Mouse (Mus musculus) heart, adult 8-10 months (tissue): ENCODE results near the gene Adk. TPM values are rescaled to one million over a fixed set of nuclear protein-coding genes. Genes with fewer than 3 reads are reported as not detected.

Source experiments
- DNase-seq: peaks from one replicate; pipeline ENCODE4 v3.0.0; 2022; ENCODE audit warnings: low spot score
- total RNA-seq, 4 experiments: library from RNA; stranded (reverse); gene quantifications; 2 replicates each; pipeline ENCODE4 v1.2.4; 2022

The Adk gene
- total RNA-seq, 4 experiments from 2014 or later, result 233 to 260 (median 250) TPM

DNA sequence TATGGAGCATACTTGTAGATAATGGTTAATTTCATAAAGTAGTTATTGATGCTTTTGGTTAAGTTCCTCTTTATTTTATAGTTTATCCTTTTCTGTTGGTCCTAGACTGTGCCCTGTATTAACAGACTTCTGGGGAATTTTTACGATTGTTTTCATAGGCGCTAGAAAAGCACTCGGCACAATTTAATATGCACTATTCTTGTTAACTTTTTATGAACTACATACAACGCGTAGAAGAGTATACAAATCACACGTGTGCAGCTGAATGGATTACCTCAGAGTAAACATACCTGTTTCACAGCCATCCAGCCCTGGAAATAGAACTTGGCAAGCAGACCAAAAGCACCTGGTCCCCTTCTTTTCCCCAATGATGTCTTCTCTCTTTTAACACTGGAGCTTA, 99.7 kb downstream of the Adk start:
- DNase-seq, result no peak

DNA sequence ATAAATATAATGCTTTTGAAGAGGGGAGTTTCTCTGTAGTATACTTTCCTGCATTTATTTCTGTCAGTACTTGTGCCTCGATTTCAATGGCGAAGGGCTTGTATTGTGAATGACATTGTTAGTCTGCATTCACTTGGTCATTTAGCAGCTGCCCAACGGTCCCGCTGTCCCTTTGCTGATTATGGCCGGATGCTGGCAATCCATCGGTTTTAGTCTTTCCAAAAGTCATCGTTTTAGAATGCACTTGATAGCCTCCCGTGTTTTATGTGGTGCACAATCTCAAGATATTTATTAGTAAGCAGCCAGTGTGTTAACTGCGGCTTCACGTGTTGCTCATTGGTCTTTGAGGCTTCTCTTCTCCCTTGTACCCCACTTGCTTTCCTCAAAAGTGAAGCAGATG, 113.3 kb downstream of the Adk start:
- no peak for DNase-seq

DNA sequence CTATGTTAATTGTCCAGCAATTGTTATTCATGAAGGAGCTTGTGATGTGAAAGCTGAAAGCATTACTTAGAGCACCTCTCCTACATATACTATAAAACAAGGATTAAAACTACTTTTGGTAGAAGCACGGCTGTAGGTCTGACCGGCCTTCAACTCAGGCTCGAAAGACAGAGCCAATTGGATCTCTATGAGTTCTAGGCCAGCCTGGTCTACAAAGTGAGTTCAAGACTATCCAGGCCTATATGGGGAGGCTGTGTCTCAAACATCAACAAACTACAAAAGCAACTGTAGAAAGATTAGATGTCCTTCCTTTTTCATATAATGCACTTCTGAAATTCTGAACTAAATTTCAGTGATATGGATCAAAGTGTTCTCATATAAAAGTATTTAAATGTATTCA, 113.7 kb downstream of the Adk start:
- DNase-seq, result no peak

DNA sequence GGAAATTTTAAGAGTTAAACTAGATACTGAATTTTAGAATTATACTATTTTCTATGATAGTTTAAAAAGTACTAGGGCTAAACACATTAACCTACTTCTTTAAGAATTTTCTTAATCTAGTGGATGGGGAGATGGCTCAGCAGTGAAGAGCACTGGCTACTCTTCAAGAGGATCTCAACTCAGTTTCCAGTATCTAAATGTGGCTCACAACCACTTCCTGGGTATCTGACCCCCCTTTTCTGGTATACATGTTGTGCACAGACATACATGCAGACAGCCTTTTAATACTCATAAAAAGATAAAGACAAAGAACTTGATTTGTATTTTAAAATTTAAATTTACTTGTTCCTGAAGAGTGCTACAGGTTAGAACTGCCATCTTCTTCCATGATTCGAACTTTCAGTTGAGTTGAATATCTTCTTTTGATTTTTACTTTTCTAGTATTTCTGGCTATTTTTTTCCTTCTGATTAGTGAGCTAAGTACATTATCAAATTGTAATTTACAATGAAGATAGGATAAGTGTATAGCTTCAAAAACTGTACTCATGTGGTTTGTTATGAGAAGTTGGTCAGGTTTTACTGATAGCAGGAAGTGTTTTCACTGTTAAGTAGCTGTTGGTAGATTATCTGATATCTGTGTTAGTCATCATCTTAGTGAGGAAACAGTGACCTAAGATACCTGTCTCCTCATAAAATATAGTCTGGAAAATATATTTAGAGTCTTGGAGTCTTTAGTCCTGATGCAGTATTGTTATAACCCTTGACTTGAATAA, 121.8 kb downstream of the Adk start:
- no peak for DNase-seq

DNA sequence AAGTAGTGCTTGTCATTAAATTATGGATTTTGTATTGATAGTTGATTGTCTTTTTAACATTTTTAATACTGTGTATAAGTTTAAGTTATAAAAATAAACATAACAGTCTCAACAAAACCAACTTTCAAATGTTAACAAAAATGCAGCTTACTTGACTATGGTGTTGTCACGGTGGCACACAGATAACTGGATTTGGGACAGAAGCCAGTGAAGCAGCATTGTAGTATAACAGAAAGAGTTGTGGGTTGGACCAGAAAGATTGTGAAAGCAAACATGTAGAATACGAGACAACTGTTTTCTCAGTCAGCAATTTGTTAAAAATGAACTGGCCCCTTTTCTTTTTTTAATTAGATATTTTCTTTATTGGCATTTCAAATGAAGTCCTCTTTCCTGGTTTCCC, 122.4 kb downstream of the Adk start:
- DNase-seq, result no peak

DNA sequence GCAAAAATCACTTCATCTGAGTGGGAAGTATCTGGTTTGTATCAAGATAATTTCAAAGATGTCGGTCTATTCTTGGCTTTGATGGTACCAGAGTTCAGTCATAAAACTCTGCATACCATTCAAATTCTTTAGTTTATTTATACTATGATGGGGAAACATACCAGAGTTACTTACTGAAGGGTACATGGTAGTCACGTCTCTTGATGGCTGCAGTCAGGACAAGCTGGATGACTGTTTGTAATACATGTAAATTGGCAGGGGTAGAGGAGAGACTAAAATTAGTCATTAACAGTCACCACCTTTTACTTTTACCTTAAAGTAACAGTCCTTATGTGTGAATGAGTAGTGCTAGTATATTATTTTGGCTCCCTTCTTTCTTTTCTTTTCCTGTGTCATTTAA, 125.4 kb downstream of the Adk start:
- no peak for DNase-seq

DNA sequence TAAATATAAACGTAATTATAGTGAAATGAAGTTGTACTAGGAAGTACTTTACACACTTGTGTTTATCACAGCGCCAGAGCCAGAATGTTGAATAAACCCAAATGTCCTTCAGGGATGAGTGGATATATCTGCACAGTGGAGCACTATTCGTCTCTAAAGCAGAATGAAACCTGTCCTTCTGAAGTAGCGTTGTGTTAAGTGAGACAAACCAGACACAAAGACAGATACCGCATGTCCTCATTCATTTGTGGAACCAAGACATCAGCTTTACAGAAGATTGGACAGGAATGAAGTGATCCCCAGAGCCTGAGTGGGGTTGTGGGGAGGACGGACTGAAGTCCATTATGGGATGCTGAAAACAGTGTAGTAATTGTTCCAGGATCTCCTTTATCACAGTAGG, 126.0 kb downstream of the Adk start:
- no peak for DNase-seq

DNA sequence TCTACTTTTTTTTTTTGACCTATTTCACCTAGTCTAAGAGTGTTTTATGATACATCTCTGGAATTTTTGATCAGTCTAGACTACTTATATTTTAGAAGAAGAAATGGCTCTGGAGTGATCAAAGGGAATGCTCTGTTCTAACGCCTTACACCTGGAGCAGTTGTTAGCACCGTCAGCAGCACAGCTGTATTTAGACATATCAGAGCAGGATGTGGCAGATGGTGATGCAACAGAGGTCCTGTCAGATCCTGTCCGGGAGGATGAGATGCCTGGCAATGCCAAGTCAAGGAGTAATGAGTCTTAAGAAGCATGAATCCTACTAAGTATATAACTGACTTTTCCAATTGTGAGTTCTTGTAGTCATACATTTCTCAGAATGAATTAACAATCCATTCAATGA, 128.7 kb downstream of the Adk start:
- DNase-seq, result no peak

DNA sequence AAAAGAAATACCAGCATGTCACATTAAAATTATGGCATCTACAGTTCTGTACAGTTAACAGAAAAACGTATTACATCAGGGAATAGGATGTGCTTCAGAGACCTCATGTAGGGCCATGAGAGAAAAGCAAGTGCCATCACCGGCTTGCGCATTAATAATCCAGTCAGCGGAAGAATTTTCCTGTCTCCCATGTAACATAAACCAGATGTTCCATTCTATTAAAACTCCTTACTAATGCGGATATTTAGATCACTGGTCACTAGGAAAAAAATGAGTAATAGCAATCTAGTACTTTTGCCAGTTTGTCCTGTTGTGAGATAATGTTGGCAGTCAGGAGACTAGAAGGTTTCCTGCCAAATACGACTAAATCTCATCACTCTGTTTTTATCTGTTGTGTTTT, 139.6 kb downstream of the Adk start:
- DNase-seq, result peak; percentile 3

DNA sequence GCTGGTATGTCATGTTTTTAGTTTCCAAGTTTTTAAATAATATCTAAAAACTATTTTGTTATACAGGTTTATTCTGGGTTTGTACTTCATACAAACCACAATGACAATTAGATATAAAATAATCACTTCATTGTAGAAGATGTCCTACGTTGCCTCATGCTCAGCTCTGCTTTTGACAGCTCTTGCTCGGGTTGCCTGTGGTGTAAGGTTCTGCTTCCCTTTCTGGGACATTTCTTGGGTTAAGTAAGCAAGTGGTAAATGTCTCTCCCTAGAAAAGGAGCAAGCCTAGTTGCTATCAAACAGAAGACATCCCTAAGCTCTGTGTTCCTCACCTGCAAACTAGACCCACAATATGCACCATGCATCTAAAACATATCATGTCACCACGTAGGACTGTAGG, 140.4 kb downstream of the Adk start:
- no peak for DNase-seq

DNA sequence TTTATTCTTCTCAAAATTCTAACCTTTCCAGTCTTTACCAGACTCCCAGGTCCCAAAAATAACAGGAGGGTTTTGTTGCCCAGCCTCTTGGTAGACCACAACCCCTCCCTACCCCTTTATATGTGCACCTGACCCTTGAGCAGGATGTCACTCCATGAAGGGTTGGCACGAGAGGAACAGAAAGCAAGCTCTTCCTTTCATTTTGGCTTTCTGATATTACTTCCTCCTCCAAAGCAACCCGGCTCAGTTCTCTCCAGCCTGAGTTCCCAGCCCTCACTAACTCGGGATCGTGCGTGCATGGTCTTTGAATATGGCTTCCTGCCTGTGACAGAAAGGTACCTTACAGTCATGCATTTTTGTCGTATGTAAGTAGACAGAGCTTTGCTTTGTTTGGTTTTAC, 142.0 kb downstream of the Adk start:
- DNase-seq, result no peak

DNA sequence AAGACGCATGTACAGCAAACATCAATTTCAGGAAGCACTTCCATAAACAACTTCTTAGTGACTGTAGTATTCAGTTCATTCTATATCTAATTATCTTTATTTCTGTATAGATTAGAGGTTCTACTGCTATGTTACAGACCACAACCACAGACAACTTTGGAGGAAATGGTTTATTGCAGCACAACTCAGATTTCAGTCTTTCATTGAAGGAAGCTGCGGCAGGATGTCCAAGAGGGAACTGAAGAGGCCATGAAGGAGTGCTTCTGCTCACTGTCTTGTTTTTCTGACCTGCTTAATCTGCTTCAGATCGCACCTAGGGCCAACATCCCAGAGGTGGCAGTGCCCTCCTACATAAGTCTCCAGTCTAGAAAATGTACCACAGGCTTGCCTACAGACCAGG, 148.5 kb downstream of the Adk start:
- no peak for DNase-seq

DNA sequence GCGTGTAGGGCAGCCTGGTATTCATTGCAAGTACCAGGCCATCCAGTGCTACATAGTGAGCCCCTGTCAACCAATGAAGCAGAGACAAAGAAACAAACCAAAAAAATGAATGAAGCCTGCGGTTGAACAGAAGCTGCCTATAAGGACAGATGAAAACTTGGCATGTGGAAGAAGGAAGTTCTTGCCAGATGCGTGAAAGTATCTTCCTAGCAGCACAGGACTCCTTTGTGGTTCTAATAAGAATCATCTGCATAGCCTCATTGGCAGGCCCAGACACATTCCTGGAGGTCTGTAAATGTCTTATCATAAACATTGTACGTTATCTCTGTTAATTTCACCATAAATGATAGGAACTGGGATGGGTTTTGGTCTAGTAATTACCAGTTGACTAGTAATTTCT, 154.1 kb downstream of the Adk start:
- no peak for DNase-seq

DNA sequence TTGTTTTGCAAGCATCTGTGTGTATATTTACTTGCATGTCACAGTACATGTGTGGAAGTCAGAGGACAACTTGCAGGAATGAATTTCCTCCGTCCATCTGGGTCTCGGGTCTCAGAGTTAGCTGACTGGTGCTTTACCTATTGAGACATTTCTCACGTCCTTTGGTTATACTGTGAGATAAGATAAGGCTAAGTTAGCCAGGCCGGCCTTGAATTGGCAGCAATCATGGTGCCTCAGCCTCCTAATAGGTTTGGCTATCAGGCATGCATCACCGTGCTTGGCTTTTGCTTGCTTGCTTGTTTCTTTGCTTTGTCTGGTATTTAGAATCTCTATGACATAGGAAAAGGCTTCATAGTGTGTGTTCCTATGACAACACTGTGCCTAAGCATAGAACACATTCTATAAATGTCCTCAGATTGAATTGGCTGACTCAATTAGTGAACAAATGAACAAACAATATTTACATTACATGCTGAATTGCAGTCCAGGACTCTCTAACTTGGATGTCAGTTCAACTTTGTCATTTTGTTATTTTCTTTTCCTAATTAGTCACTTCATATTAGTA, 169.3 kb downstream of the Adk start:
- no peak for DNase-seq

DNA sequence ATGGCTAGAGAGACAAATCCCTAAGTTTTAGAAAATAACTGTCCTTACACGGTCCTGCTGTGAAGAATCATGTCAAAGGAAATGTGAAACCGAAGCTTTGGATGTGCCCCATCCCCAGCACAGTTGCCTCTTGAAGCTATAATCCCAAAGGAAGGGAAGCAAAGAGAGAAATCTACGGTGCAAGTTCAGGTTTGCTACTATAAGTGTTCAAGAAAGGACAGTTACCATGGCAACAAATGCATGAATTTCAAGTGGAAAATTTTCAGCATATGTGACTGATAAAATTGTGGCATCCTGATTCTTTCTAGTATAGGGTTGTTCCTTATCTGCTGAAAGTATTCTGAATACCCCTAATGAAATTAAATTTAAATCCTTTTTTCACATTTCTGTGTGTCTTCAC, 169.8 kb downstream of the Adk start:
- no peak for DNase-seq

DNA sequence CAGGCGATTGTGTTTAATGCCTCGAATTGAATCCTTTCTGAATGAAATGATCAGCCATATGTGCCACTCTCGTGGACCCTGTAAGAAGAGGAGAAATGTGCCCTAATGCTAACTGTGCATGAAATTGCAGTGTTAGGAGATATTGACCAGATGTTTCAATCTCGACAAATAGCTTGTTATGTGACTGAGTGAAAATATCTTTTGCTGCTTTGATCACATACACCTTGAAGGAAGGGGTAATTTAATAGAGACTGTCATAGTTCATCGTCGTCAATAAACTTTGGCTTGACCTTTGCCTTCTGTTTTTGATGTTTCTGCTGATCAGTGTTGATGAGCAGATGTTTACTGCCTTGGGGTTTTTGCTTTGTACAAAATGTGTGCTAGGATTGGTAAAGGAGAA, 171.1 kb downstream of the Adk start:
- DNase-seq, result no peak

DNA sequence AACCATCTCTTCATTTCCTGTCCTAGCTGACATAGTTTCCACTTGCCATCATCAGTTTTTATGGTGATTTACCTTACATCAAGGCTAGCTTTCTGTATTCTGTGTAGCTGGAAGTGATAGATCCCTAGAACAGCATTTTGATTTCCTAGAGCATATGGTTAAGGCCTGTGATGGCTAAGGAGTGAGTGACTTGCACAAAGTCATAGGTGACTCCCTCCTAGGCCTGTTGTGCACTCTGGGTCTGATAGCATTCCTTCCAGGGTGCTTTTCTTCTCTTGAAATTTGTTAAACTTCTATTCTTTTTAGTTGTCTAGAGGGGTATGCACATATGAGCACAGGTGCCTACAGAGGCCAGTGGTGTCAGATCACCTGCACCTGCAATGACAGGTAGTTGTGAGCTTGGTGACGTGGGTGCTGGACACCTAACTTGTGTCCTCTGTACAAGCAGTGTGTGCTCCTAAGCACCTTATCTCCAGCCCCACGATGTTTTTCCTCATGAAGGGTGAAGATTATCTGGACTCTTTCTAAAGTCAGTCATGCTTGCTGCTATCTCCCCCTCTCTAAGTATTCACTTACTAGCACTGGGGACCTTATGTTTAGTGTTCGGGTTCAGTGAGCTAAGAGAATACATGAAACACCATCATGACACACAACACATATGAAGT, 171.7 kb downstream of the Adk start:
- DNase-seq, result no peak

DNA sequence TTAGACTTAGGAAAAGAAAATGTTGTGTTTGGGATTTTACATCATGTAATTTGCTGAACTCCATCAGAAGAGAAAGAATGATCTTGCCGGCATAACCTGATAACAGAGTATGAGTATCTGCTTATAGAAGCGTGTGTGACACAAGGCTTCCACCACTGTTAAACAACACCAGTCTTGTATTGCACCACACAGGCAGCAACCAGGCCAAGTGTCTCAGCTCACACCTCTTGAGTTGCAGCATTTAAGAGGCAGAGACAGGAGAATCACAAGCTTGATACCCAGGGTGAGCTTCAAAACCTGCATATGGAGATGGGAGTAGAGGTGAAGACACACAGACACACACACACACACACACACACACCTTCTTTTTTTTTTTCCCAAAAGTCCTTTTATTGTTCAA, 184.7 kb downstream of the Adk start:
- DNase-seq, result no peak

DNA sequence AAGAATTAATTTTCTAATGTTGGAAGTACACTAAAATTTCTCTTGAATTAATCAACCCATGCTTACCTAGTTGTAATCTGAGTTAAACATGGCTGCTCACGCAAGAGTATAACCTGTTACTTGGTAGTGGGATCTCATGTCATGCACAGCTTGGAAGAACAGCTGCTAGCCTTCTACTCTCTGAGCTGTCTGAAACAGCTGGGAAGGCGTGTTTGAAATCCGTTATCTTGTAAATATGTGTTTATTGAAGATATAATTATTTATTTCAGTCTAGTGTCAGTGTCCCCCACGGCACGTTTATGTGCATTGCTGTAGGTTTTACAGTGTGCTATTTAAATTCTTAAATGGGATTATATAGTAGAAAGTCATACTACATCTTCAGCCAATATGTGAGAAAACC, 188.7 kb downstream of the Adk start:
- no peak for DNase-seq

DNA sequence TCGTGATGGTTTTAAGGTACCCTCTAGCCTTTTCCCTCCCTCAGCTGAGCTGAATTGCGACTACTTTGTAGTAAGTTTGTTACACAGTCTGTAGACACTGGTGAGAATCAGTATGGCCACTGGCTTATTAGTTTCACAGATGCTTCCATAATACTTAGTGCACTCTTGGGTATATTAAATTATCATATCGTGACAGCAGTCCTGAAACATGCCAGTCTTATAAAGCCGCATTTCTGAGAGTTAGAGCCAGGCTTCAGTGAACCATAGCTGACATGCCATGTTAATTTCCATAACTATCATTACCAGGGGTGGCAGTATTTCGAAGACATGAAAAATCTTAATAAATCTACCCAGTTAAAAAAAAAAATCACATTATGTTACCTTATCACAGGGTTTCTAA, 199.0 kb downstream of the Adk start:
- DNase-seq, result no peak

DNA sequence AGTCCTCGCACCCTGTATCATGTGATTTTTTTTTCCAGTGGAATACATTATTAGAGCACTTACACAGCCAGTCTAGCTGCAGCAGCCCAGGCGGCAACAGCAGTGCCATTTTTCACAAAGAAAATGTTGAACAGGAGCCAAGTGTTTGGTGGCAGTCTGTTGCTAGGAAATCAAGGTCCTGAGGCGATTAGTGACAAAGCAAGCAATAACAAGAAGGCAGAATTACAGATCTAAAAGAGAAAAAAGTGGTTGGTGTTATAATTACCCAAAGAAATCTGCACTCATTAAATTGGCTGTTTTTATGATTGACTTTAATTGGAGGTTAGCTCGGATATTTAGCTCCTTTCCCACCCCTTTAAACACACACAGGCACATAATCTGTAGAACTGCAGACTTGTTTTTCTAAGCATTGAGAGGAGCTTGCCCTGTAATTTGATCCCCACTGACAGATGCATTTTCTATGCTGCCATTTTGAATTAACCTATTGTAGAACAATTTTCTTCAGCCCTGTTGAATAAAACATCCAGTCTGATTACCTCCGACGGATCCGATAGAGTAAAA, 200.0 kb downstream of the Adk start:
- DNase-seq, result no peak

DNA sequence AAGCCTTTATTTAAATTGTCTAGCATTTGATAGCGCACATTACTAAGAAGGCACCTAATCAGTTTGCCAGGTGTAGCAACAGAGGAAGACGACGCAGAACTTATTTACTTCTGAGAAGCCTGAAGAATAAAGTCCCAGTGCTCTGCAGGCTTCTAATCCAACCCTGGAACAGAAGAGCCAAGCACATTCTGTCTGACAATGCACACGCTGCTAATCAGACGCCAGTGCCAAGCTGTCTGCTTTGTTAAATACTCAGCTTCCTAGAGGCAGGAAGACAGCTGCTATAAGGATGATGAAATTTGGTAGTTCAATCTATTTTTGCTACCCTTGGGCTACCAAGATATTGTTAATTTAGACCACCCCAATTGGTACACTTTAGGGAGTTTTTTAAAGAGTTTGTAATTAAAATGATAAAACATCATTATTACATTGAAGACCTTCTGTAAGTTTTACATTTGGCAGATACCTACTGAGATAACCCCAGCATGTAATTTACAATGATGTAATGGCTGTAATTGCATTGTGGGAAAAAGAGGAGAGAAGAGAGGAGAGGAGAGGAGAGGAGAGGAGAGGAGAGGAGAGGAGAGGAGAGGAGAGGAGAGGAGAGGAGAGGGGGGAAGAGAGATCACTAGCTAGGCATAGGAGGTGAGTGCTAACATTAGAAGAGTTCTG, 201.1 kb downstream of the Adk start:
- no peak for DNase-seq

DNA sequence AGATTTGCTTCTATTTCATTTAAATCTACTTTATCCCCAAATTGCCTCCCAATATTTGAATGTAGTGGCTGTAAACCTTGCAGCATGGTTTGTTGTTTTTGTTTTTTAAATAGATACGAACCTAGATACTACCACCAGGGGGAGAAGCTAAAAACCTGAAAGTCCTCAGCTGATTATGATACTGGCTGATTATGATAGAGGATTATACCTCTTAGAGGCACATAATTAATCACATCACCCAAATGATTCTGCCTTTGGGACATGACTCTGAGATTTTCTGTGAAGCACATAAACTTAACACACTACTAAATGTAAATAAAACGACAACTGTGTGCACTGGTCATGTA, 201.6 kb downstream of the Adk start:
- no peak for DNase-seq
